Mouse (Mus musculus): ENCODE measurements at regions not wholly inside any gene's neighbourhood (a gene's known extent, or its start where the extent isn't known, plus 50 kb on each side); places are given as distances from the start of the nearest gene placed in this dataset.
A peak's percentile ranks its signal among the peaks of the same experiment; 100 is the strongest.

DNA sequence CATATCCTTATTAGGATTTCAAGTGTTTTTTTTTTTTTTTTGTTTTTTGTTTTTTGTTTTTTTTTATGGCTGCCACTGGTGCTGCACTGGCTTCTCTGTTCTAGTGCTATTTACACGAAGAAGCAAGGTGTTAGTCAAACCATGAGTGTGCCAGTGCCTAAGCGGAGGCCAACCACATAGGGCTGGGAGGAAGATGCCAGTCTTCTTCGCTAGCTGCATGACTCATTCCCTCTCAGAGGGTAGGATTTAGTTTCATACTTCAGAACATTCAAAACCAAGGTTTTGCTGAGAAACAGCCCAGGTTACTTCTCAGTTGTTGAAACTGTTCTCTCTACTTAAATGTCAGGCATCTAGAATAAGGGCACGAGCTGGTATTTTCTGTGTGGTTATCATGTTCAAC lies 72.6 kb downstream of the Icos start:
- no peak for DNase-seq (ENCODE audit: low spot score)

DNA sequence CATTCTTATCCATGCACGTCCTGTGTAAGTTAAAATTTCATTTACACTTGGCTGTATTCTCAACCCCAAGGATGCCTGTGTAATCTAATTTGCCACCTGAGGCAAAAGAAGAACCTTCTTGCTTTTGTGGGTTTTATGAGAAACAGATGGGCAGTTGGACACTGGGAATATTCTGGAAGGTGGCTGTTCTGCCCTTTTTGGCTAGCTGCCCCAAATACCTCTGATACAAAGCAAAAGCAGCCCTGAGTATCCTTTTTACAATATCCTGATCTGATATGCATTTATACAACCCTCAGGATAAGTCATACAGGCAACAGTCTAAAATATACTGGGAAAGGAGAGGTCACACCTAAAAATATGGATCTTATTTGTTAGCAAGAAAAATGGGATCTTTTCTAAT lies 75.9 kb downstream of the Icos start:
- DNase-seq (ENCODE audit: low spot score): no peak

DNA sequence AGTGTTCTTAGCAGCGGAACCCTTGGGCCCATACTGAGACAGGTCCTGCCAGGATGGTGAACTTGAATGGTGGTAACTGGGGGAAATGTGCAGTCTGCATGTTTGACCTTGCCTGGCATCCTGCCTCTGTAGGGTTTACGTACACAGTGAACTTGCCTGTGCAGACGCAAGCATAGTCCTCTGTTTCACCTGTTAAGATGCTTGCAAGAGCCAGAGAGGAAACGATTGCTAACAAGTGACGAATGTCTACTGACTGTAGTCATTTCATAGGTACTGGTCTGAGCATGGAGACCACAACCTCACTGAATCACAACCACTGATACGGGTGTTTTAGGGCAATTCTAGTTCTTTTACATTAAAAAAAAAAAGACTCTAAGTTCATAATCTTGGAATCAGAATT lies 76.7 kb downstream of the Icos start:
- DNase-seq (ENCODE audit: low spot score): no peak

DNA sequence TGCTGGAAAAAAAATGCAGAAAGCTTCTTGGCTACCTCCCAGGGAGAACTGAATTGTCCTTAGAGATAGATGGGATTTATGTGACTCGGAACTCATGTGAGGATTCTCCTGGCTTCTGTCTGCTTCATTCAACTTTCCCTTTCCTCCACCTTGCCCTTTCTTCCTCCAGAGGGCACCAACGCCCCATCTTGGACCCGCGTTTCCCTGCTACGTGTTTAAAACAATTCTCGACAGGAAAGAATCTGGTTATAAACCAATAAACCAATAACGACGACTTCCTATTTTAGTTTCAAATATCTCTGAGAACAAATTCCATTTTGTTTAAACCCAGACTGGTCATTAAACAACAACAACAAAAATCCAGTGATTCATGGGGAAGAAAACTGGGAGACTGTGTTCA lies 77.4 kb downstream of the Icos start:
- peak; percentile 25 for DNase-seq (ENCODE audit: low spot score)

DNA sequence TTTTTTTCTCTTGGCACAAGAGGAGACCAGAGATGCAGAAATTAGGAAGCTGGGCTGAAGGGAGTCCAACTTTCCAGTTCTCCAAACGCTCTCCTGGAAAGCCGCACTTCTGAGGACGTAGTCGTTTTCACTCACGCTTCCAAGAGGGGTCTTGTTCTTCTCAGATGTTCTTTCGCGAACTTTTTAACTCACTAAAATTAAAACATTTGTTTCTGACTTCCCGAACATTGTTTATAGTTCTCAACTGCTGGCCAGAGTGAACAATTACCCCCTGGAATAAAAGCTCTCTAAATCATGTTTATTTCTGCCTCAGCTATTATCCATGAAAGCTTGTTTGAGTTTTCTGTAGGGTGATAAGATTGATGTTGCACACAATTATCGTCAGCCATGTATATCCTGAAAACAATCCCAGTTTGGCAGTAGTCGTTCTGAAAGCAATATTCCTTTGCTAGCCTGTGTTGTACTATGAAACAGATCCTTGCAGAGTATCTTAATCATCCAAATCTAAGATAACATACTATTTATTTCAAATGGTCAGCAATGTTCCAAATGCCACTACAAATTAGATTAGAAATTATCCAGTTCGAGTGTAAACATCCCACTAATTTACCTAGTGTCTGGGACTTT lies 82.3 kb downstream of the Icos start:
- DNase-seq (ENCODE audit: low spot score): no peak

DNA sequence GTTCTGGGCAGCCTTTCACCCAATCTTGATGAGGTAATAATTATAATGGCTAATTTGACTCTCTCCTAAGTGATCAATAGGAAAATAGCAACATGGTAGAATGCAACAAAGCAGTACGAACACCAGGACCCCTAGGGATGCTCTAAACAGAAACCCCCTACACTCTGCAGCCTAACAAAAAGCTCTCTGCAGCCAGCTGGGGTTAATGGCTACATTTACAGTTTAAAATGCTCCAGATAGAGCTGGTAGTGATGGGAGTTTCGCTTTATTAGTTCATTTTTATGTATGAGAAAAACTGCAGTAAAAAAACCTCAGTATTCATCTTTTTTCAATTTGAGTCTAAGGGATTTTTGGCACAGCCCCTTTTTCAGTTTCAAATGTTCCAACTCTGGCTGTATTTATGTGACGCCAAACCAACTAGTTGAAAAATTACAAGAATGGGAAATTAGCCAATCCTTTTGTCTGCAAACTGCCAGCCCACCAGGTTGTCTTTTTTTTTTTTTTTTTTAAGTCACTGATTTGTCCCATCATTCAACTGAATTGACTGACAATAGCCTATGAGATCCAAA lies 84.2 kb downstream of the Icos start:
- DNase-seq (ENCODE audit: low spot score): no peak

DNA sequence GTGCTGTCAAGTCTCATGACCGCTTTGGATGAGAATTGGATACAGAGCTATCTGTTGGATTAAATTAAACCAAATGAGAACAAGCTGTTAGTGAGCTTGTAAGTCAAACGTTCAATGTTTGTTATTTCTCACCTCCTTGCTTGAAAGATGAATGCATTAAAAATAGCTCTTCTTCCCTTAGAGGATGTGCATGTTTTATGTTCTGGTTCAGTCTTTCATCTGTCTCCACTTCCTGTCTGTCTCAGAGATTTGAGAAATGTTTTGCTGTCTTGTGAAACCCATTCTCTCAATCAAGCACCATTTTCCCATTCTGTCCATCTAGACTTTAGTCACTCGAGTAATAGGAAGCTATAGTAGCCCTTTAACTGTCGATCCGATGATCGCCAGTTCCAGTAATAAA lies 90.4 kb downstream of the Icos start:
- no peak for DNase-seq (ENCODE audit: low spot score)

DNA sequence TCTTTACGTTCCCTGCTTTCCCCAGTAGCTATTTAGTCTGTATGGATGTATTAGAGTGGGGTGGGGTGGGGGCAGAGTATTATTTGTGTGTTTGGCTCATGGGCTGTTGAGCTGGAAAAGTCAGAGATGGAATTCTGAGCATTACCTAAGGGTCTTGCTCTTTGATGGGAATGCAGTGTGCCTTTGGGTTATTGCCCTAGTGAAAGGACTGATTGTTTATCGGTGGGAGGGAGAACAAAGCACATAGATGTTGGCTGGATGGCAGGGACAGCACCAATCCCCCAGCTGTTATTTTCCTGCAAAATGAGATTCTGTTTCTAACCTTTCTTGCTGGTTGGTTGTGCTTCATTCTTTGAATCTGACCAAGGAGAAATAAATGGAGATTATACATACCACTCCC lies 96.4 kb downstream of the Icos start:
- DNase-seq (ENCODE audit: low spot score): no peak

DNA sequence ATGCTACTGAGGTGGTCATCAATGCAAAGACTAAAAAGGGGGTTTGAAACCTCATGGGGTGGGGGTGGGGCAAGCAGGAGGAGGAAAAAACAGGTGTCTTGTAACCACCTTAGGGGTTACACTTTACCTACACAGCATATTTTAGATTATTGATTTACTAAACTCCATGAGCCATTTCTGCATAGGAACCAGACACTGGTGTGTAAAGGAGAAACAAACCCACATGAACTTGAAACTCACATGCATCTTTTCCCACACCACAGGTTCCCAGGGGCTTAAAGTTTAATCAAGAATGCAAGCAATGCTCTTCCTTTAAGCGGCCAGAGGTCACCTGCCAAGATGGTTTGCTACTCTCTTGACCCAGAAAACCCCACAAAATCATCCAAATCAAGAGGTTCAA lies 97.6 kb downstream of the Icos start:
- DNase-seq (ENCODE audit: low spot score): no peak

DNA sequence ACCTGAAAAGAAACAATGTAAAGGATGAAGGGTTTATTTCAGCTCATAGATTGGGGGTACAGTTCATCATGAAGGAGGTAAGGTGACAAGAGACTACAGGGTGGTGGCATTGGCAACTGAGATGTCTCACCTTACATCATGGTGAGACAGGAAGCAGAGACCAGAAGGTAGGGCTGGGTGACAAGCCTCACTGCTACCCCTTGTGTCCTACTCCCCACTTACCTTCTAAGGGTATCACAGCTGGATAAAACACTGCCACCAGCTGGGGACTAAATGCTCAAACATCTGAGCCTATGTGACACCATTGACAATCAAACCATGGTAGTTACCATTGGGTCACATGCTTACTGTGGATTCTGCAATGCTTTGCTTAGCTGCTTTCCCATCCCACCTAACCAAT lies 107.0 kb downstream of the Icos start:
- no peak for DNase-seq (ENCODE audit: low spot score)

DNA sequence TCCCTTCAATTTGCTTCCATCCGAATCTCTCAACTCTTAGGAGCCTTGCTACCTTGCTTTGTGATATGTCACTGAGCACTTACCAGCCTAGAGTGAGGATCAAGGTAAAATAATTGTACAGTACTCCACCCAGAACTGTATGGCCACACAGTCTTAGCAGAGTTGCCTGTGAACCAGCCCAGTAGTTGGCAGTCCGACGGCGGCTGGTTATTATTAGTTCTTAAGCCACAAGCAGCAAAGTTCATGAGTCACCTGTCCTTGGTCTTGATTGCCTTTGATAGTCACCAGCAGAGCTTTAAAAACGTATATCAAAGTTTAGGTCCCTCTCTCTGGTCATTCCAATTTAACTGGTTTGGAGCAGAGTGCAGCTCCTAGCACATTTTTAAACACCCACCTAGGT lies 109.1 kb downstream of the Icos start:
- no peak for DNase-seq (ENCODE audit: low spot score)

DNA sequence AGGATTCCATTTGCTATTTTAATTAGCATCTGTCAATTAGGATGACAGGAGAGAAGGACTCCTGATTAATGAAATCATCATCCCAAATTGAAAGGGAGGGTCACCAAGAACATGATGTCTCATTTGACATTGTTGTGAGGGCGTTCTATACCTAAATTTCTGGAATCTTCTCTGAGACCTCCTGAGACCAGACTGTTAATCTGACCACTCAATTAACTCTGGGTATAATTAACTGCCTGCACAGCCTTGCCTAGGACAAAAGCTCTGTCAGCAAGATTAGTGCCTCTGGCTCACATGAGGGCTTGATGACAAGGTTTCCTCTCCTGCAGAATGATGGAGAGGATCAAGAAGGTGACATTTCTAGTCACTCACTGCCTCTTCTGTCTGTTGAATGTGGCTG lies 113.1 kb downstream of the Icos start:
- DNase-seq (ENCODE audit: low spot score): no peak

DNA sequence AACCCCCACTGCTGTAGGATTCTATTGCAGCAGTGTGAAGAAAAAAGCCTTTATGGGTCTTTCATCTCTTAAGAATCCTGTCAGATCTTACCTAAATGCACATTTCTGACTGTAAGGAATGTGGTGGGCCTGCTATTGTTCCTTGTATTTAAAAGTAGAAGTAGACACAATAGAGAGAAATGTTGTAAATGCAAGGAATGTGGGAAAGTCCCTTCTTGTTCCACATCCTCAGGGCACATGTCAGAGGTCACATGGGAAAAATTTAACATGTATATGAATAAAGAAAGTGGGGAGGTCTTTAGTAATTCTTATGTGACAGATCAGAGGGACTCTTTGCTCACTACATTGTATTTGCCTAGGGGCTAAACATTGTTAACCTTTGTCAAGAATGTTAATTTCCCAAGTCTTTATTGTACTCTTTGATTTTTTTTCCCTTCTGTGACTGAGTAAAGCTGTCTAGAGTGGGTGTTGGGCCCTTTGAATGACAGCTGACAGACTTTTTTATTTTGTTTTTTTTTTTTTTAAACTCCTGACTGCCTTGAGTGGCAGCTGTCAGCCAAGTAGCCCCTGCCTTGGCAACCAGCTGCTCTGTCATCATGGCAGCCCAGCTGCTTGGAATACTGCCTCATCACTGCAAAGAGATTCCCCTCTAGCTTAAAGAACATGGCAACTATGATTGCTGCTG lies 117.9 kb downstream of the Icos start:
- no peak for DNase-seq (ENCODE audit: low spot score)

DNA sequence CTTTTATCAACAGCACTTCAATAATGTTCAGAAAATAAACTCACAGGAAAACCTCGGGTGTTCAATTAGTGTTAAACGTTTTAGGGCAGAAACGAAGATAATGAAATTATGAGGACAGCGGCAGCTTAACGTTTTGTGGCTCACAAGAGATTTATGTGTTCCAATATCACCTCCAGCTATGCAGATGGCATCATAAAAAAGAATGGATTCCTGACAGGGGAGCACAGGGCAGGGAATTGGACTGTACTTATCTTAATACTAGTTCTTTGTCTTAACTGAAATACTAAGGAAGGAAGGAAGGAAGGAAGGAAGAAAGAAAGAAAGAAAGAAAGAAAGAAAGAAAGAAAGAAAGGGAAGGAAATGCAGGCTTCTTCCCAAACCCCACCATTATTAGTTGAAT lies 121.6 kb downstream of the Icos start:
- no peak for DNase-seq (ENCODE audit: low spot score)

DNA sequence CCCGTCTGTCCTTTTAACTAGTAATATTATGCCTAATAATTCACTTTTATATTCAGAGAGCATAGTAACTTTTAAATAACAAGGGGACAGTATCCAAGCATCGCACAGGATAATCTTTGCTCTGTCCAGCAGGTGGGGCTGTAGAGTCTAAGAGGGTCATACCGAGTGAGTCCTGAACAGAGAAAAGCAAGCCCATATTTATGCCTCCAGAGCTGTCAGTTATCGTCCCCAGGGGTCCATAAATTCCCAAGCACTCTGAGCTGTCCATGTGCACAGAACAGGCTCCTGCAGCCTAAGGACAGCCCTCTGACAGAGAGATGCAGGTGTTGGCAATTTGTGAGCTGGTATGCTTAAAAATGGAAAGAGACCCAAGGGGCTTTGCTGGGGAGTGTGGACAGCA lies 124.0 kb downstream of the Icos start:
- DNase-seq (ENCODE audit: low spot score): no peak

DNA sequence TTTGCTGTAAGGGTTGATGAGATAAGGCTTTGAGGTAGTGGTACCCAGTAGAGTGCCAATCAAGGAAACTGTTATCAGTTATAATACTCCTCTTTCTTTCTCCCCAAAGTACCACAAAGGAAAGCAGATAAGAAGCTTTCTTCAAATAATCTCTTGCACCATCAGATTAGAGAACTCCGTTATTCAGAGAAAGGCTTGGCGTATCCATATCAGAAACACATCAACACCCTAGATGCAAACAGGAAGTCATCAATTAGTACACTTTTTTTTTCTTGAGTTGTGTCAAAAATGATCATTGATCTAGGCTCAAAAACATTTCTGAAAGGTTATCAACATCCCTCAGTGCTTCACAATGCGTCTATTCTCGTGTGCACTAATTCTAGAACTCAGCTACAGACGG lies 124.6 kb downstream of the Icos start:
- no peak for DNase-seq (ENCODE audit: low spot score)

DNA sequence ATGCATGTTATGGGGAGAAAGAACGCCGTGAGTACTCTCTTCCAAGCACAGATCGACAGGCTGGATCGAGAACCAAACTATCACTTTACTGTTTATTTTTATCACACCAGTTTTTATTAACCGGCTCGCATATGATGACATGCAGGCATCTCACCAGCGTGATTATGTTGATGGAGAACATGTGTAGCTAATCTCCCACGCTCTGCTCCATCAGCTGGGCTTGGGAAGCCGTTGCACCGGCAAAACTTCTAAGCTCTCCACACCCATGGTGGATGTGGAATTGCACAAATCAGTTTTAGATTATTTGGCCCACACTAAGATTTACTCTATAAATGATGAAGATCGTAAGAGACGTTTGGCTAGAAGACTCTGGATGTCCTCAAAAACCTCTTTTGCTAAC lies 125.9 kb downstream of the Icos start:
- DNase-seq (ENCODE audit: low spot score): no peak

DNA sequence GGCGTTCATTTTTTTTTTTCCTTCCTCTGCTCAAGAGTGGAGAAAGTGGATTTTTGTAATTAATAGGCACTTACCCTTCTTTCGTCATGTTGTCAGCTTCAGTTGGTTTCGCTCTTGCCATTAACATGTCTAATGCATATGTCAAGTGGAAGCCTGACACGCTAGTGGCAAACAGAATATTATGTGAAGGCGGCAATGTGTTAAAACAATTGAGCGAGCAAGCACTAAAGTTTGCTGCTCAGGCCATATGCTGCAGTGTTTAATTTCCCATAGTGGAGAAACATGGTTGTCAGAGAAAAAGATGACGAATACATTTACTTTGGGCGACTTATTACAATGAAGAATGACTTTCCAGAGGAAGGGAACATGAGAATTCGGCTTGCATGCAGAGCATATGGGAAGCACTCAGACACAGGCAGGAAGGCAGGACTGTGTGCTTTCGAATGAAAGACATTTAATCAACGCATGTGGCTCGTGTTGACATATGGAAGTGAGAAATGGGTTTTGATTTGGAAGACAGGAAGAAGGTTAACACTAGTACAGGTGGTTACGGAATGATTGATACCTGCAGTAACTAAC lies 134.1 kb downstream of the Icos start:
- DNase-seq (ENCODE audit: low spot score): no peak

DNA sequence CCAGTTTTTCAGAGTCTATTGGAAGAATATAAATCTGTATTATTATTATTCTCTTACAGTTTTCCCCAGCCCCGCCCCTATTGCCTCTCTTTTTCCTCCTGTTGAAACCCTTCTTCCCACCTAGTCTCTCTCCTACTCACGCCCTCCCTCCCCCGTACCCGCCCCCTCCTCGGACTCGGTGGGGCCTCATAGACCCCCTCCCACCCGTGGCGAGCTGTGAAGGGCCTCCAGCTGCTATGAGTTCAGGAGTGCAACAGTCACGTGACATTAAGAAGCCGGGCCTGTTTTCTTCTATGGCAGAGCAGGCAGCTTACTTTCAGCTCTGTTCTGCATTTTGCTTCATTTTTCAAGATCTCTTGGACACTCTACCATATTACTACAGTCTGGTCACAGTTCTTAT lies 139.8 kb downstream of the Icos start:
- DNase-seq (ENCODE audit: low spot score): no peak

DNA sequence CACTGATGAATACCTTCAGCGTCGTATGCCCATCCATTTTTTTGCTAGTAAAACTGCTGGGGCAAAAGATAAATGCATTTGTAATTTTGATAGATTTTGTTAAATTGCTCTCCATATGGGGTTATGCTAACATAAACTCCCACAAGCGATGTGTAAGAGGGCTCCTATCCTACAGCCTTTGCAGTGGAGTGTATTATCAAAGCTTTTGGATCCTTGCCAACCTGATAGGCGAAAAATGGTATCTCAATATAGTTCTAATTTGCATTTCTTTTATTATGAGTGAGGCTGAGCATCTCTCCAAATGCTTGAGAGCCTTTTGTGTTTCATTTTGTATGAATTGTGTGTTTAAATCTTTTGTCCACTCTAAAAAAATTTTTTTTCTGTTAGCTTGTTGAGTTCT lies 140.3 kb downstream of the Icos start:
- DNase-seq (ENCODE audit: low spot score): no peak

DNA sequence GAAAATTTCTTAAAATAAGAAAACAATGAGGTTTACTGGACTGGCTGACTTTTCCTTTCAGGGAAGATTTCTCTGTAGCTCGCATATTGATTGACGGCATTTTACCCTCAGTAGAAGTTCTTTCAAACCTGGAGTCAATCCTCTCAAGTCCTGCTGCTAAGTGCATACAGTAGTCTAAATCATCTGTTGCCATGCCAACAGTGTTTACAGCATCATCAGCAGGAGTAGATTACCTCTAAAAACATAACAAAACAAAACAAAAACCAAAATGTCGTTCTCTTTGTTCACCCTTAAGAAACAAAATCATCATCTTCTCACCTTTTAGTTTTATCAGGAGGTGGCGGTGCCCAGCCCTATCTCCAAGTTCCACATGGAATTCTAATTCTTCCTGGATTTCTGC lies 143.8 kb downstream of the Icos start:
- DNase-seq (ENCODE audit: low spot score): no peak

DNA sequence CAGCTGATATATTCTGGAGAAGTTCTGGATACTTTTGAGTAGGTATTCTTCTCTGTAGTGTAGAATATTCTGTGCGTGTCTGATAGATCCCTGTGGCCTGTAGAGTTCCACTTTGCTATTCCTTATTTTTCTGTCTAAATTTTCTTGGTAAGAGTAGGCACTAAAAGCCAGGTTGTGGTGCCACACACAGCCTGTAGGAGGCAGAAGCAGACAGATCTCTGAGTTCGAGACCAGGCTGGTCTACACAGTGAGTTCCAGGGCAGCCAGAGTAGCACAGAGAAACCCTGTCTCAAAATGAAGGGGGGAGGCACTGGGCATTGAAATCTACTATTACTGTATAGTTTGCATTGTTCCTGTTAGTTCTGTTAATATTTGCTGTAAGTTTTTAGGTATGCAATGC lies 147.4 kb downstream of the Icos start:
- DNase-seq (ENCODE audit: low spot score): no peak

All from urinary bladder, adult 2 months (tissue).